Mouse (Mus musculus) activated CD4-positive, CD25-positive, alpha-beta regulatory T cell, adult 4 months (primary cell): ENCODE results near the gene Nrap. TPM values are rescaled to one million over a fixed set of nuclear protein-coding genes. Genes with fewer than 3 reads are reported as not detected.
"Not testable (repeated sequence)": the region's sequence is repeated elsewhere in the genome, so short reads cannot be mapped to it uniquely, and the experiment has no call there.

Experiments
- ATAC-seq: one replicate; pipeline ENCODE4 v1.8.0; 2017
- polyA plus RNA-seq, 2 experiments: library from polyadenylated mRNA; unstranded; fragments of 100-300 nt; shearing (Covaris generic); gene quantifications; one replicate each; pipeline ENCODE4 v1.2.1; 2017

The Nrap gene
- polyA plus RNA-seq, 2 experiments from 2014 or later = not detected

DNA sequence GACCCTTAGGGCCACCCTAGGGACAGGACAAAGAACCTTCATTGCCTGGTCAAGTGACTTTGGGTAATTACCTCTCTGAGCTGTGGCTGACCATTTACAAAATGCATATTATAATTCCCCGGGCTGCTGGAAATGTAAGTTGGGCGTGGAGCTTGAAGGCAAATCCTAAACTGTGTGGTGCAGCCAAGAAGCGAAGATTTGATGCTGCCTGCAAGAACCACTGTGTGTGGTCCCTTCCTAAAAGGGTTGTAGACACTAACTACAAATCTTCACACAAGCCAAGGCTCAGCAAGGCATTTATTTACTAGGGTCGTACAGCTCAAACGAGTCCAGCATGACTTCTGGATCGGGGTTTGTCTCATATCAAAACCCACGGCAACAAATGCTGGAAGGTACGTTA lies 25.3 kb downstream of the Nrap start:
- no peak for ATAC-seq

DNA sequence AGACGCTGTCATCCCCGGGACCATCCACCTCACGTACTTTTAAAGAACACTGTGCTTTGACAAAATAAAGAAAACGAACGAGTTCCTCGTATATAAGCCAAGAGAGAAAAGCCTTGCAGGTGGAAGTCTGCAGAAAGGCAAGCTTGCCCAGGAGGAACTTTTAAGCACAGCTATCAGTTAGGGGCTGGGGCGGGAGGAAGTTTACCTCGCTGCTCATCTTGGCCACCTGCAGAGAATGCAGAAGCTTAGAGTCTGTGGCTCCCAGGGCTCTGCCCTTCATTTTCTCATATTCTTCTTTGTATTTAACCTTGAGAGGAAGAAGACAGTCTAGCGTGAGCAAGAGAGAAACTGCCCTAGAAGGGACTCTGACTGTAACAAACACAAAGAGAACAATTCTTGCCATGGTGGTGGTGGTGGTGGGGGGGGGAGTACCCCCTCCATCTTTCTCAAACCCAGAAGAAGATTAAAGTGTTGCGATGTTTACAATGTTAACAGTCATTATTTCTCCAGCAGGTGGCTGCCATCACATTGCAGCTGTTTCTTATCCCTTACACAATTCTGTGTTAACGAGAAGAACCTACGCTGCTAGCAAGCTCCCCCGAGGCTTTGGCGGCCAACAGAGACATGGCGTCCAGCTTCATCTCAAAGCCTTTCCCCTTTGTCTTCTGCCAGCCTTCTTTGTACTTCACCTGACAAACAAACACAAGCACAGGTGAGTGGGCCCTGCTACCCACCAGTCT lies 25.9 kb downstream of the Nrap start:
- no peak for ATAC-seq

DNA sequence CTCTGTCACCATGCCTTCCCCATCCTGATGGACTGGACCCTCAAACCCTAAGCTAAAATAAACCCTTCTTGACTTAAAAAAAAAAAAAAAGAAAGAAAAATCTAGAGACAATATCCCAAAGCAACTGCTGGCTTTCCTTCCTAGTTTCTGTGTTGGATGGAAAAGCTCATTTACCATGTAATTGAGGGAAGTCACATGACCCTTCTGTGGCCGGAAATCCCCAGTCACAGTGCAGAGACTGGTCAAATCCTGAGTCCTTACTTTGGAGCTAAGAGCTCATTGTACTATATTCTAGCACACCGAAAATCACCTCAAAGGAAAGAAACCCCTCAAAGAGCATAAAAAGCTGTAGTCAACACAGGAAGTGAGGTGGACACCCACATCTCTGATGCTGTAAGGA lies 30.9 kb downstream of the Nrap start:
- ATAC-seq = no peak

DNA sequence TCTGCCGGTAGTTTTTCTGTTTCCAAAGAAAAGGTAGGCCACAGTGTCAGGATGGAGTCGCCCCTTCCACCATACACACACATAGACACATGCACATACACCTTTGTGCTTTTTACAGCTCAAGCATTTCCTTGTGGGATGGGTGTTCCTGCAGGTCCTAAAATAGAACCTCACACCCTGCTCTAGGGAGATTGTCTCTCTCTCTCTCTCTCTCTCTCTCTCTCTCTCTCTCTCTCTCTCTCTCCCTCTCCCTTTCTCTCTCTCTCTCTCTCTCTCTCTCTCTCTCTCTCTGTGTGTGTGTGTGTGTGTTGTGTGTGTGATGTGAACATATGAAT lies 32.5 kb downstream of the Nrap start:
- ATAC-seq = not testable (repeated sequence)

DNA sequence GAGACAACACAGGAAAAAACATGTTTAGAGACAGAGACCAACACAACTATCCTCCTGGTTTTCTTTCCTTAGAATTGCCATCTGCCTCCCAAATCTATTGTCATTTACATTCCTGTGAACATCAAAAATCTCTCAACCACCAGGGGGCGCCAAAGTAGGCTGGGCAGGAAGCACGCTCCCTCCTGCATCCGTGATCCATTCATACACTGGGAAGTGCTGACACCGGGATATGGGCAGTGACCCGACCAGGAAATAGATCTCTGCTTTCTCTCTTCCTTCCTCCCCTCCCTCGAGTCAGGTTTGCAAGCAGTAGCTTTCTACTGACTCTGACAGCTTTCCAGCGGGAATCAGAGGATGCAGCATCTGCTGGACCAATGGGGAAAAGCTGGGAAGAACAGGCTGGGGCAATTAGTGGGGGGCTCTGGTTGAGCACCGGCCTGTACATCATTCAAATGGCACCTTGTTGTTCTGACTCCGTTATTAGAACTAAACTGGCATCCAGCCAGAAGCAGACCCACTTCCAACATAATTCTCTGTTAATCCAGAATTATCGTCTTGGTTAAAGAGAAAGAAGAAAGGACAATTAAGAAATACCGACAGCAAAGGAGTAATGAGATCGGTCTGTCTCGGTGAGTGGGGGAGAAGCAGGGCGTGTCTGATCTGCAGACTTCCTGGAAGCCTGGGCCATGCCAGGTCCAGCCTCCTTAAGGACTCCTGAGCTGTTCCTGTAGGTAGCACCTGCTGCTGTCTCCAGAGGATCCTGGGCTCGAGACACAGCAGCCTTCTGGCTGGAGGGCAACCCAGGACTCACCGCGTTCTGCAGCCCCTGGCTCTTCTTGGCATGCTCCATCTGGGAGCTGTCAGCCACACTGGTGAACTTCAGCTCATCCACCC lies 33.1 kb downstream of the Nrap start:
- ATAC-seq = no peak

DNA sequence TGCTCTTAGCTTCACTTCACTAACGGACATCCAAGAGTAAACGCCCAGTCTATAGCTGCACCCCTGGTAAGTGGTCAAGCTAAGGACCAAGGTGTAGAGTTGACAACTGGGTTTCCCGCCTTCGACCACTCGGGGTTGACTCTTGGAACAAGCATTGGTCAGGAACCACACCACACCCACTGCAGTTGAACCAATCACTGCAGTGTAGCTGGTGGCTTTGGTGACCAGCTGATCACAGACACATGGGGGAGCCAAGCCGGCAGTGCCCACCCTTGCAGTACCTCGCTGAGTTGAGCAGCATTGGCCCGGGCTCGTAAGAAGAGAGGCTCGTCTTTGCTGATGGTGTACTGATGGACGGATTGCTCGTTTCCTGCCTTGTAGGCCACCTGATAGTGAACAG lies 34.6 kb downstream of the Nrap start:
- ATAC-seq = no peak

DNA sequence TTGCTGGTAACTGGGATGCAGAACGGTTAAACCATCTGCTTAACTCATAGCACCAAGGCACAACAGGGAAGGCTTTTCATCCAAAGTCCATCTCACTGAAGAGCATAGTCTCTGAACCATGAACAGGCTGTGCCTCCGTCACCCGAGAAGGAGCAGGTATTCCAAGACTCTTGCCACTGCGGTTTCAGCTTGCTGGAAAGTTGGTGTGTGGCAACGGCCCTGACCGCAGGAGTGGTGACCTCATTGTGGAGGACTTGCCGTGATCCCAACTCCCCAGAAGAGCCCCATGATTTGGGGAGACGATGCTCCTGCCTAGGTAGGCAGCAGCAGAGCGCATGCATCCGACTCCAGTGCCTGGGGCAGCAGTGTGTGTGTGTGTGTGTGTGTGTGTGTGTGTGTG lies 36.1 kb downstream of the Nrap start:
- ATAC-seq = no peak

DNA sequence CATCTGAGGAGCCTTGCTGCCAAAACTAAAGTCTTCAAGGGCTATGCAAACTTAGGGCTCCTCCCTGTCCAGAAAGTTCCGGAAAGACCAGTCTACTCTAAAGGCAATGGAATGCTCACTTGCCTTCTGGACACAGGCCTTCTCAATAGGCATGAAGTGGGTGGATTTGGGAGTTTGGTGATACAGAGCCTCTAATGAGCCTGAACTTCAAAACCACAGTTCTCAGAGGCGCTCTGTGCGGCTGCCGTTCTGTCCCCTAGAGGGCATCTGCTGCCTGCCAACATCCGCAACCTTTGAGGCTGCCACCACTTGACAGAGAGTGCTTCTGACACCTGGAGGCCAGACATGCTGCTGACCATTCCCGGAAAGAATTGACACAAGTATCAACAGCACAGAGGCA lies 40.5 kb downstream of the Nrap start:
- no peak for ATAC-seq

DNA sequence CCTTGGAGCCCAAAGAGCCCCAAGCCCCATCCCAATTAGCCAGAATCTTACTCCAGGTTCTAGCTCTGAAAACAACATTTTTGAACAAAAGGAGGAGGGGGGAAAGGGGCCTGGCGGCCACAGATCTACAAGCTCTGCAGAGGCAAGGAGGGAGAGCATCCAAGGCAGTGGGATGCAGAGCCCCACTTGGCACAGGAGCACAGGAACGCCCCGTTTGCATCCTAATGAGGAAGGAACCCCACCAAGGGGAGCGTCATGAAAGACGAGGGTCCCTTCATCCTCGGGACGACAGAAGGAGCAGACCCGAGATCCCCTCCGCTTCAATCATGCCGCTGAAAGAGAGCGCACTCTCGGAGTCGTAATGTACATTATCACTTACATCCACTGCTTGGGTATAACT lies 43.1 kb downstream of the Nrap start:
- no peak for ATAC-seq

DNA sequence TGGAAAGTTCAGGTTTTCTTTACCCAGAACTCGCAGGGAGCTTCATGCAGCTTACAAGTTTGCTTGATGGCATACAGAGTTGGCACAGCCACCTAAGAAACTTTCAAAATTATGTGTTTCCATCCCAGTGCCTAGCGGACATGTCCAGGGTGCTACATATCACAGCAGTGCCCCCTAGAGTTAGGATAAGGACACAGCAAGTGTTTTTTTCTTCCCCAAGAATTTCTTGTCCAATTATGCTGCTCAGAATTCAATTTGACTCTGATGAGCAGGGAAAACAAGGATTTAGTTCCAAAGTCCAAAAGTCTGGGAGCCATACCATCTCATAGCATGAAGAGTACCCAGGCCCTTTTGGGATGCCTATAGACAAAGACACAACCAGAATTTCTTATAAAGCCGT lies 43.8 kb downstream of the Nrap start:
- no peak for ATAC-seq

DNA sequence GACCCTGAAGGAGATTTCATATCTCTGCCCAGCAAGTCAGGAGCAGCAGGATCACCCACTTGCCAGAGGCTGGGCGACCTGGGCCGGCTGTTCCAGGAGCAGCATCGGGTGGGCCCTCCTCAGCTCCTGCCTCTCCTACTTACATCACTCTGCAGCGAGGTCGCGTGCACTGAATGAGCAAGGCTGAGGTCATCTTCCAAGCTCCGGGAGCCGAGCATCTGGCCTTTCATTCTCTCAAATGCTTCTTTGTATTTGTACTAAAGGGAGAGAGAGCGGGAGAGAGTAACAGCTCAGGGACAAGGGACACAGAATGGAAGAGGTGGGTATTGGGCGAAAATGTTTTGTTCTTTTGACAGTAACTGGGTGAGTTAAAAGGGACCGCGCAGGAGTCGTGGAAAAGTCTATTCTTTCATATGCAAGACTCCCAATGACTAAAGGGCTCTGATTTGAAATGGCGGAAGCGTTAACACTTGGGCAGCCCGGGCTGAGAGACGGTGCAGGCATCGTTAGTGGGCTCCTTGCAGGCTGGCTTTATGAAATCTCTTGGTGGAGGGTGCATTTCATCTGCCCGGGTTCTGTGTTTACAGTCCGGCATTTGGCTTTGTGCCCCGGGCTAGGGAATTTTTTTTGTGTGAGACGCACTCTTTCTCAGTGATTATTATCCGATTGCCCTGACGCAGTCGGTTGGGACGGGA lies 45.8 kb downstream of the Nrap start:
- no peak for ATAC-seq

DNA sequence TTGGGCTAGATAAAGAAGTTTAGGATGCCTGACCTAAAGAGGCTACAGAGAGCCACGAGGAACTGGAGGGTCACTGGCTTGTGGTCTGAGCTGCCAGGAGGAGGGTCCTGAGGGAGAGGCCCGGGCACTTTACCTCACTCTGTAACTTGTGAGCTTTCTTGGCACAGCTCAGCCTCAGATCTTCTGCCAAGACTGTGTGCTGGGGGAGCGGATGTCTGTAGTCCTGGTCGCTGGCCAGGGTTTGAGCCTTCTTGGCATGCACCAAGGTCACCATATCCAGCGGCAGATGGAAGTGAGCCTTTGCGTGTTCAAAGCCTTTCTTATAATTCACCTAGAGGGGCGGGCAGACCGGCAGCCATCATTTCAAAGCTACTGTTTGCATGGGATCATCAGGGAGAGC lies 47.8 kb downstream of the Nrap start:
- ATAC-seq = no peak

DNA sequence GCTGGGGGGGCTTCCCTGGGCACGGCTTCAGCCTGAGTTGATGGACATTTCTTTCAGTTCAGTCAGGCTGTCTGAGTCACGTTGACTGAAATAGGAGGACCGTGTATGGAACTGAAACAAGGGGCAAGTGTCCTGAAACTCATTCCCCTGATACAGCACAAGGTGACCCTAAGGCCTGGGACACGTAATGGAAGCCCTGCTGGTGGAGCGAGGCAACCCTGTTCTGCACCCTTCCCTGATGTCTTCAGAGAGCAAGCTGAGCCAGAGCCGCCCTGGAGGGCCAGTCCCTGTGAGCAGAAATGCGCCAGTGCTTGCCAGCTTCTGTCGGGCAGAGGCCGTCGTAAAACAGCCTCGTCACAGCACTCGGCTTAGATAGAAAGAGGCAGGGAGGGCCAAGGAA lies 53.0 kb downstream of the Nrap start:
- no peak for ATAC-seq

DNA sequence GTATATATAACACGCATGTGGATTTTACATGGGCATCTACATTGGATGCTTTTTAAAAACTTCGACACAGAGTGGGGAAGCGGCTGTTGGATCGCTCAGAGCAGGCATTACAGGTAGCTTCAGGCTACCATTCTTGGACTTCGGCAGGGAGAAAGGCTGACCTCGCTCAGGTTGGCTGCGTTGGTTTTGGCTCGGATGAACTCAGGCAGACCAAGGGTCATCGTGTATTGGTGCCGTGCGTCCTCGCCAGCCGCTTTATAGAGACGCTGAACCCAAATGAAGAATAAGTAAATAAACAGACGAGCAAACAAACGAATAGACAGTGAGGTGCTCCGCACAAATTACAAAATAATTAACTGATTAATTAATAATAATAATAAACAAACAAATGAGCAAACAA lies 53.5 kb downstream of the Nrap start:
- no peak for ATAC-seq

DNA sequence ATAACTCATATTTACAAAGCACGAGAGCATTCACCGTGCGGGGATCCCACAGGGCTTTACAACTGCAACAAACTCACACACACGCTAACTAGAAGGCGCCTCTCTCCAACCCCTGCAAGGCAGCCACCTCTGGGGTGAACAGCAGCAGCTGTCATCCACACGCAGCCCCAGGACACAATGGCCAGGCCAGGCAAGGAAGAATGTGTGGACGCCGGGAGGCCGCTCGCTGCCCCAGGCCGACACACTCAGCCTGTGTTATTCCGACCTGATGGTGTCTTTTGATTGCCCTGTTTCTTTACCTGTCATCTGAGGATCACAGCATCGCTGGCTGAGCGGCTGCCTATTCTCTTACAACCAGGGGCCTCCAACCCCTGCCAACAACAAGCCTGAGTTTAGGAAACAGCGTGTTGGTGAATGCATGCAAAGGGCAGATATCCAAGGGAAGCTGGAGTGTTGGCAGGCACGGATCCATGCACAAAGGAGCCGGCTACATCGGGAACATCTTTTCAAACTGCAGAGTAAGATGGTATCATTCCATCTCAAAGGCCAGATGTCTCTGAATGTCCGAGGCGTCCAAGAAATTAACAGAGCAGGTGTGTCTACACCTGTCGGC lies 63.5 kb downstream of the Nrap start:
- no peak for ATAC-seq

DNA sequence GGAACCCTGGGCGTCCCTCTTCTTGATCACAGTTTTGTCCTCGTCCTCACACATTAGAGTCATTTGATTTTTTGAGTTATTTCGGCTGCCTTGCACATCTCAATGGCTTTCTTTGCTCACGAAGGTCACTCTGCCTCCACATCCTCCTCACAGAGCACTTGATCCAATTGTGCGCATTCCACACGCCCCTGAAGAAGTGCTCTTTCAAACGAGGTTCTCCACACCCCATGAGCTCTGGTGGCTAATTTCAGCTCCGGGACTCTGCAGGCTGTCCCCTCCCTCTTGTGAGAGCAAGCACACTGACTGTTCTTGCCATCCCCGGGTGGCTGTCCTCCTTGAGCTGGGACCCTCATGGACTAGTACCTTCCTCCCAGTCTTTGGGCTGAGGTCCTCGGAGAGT lies 64.2 kb downstream of the Nrap start:
- ATAC-seq = no peak

DNA sequence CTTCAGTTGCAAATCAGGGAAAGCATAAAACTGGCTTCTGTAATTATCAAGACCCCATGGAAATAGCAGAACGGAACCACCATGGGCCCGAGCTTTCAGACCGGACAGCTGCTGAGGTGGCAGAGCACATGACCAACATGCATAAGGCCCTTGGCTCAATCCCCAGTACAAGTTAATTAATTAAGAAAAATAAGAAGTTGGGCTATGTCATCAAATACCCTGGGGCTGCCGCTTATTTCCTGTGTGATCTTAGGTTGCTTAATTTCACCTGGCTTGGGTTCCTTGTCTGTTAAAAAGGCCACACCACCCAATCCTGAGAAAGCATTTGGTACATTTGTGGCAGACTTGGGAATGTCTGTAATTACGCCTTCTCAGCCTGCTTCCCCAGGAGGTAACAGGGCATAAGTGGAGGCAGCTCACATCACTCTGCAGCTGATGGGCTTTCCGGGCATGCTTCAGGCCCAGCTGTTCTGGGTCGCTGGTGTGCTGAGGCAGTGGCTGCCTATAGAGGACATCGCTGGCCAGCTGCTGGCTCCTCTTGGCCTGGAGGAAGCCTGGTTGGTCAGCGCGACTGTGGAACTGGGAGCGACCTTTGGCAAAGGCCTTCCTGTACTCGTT lies 68.4 kb downstream of the Nrap start:
- ATAC-seq = no peak

DNA sequence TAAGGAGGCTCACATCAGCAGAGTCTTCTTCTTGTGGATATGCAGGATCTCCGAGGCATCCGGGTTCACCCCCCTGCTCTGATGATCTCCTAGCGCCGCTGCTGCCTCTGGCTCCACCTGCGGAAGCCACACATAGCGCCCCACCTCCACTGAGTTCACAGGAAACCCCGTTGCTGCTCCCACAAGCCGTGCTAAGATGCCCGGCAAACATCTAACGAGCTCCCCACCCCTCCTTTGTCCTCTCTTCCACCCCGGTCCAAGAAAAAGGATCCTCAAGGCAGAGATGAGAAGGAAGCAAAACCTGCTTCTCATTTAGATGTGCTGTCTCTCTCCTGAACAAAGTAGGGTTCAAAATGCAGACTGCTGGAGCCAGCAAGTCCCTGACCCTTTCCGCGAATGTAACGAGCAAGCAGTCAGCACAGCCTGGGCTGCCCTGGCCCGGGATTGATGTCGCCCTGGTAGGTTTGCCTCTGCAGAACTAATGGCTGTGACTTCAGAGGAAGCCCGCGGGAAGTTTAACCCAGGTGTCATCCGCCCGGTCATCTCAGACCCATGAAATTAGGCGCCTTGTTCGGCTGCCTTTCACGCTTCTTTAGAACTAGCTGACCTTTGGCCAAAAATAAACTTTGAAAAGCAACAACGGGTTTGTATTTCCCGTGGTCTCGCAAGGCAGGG lies 69.5 kb downstream of the Nrap start:
- ATAC-seq = peak; percentile 99

DNA sequence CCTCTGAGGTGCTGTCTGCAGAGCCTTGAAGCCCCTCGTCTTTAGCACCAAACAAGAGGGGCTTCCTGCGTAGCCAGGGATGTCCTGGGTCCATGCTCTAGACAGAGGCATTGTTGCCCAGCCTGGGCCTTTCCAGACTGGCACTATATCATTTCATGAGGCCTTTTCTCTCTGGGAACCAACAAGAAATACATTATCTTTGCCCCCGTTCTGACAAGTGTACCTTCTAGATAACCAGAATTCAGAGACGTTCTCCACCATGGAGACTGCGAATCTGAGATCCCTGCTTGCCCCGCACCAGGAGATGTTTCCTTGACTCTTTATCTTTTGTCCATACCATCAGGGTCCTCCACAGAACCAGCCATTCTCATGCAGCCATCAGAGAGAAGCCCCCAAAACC lies 70.2 kb downstream of the Nrap start:
- ATAC-seq = no peak

DNA sequence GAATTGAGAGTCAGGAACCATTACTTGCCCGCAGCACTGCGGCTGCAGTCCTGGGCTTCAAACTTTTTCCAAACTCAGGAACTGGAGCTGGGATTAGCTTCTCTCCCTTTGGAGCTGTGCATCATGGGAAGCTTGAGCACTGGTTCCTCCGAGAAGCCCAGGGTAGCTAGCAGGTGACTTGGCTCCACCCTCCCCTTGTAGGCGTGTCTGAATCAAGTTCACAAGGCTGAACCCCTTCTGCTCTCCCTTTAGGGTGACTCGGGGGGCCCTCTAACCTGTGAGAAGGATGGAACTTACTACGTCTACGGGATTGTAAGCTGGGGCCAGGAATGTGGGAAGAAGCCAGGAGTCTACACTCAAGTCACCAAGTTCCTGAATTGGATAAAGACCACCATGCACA lies 70.6 kb downstream of the Nrap start:
- no peak for ATAC-seq

DNA sequence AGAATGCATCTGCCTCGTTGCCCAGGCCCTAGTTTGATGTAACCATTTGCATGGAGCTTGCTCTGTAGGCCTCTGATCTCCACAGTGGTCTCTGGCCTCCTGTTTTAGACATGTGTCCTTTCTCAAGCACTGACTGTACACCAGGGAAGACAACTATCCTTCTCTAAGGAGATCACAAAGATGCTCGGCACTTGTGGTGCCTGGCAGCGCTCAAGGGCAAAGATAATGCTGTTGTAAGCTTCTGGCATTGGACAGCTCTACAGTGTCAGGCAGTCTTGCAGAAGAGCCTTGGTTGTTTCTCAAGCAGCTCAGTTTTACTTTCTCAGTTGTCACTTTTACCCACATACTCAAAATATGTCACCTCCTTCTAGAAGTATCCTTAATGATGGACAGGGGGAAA lies 73.3 kb downstream of the Nrap start:
- ATAC-seq = no peak

DNA sequence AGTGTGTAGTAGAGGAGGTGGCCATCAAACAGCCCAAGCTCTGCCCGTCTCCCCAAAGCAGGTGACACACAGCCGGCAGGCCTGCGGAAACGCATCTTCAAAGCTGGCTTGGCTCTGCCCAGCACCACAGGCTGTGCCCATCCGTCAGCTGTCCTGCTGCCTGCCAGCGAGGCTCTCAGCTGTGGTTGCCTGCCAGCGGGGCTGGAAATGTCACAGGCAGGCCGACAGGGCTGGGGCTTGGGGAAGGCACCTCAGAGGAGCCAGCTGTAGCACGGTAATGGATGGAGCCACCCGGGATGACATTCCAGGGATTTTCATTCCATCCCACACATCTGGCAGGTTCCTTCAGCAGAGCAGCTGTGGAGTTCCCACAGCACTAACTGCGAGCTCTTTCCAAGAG lies 89.0 kb downstream of the Nrap start:
- ATAC-seq = no peak
